Comparison of ENCODE assay signal across 8 mouse cellular contexts in the genomic region with DNA sequence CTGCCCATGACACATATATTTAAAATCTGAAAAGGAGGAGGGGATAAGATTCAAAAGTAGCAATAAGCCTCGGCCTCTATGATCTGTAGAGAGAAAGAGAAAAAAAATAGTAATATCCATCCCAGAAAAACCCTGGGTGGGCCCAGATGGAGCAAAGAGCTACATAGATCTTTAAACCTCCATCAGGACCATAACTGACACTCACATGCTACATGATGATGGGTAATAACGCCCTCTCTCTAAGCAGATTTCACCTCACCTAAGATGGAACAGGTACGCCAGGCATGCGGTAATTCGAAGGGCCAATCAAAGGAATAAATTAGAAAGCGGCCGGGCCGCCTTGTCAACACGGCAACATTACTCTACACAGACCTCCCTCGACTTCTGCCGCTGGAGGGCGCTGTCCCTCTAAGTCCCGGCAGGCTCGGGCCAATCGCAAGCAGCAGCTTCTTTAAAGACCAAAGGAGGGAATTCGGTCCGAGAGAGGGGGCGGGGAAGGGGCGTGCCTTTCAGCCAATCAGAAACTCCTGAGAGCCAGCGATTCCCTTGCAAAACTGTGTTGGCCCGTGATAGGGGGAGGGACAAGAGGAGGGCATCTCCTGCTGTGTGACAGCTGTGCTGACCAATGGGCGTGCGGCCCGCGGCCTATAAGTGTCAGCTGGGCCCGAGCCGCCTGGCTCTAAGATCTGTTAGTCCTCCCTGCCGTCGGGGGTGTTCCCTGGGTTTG. TPM values are rescaled to one million over a fixed set of nuclear protein-coding genes. Genes with fewer than 3 reads are reported as not detected.
DNase-seq lines count a peak whose midpoint lies in the region; ATAC-seq and TF ChIP-seq lines count a peak whose summit lies in the region.

A gene (plus strand): TSS at position 675 of the 727 bp plus-strand sequence.

- peak within 1 kb of the TSS; percentile 61 for H3K4me2 ChIP-seq in embryonic facial prominence, embryonic 15.5 days (replicated peaks)
- peak within 1 kb of the TSS; percentile 66 for H3K4me2 ChIP-seq in kidney, embryonic 14.5 days (replicated peaks; ENCODE audit: low read depth, low read length)
- peak within 1 kb of the TSS; percentile 77 for H3K4me2 ChIP-seq in limb, embryonic 15.5 days

- 5% methylated on average over 29 of the region's 29 CpGs for WGBS in bone marrow, adult 2 months
- WGBS in embryonic facial prominence, embryonic 15.5 days: 3% methylated on average over 29 of the region's 29 CpGs
- WGBS in kidney, embryonic 14.5 days: 2% methylated on average over 29 of the region's 29 CpGs
- WGBS in limb, embryonic 15.5 days: 3% methylated on average over 29 of the region's 29 CpGs

- 0 out of 2 replicates have a peak, but pooled peaks have one; percentile 23 for TF ChIP-seq POLR2A in bone marrow, adult 2 months (IDR thresholded peaks at IDR 0.05; ENCODE audit: borderline replicate concordance, control insufficient read depth, low read depth, low read length)

- peak; percentile 98 for DNase-seq in 416B (ENCODE audit: low read depth)
- DNase-seq in heart, adult 9 months (ENCODE audit: low spot score in 2 of 2): peak; percentile 98
- peak; percentile 92 to 95 for DNase-seq in spleen, postnatal 4 days (ENCODE audit: low spot score in 2 of 2)

- H3K9me3 ChIP-seq in embryonic facial prominence, embryonic 15.5 days (replicated peaks): no peaks in the 10 kb centered on the region
- no peaks in the 10 kb centered on the region for H3K9me3 ChIP-seq in kidney, embryonic 14.5 days (ENCODE audit: control insufficient read depth, low read length)
- no peaks in the 10 kb centered on the region for H3K9me3 ChIP-seq in limb, embryonic 15.5 days

- no peaks in the 10 kb centered on the region; the same call in 1 of the 2 replicates for H3K4me1 ChIP-seq in bone marrow, adult 2 months (ENCODE audit: control insufficient read depth, insufficient read depth, low read length)
- peaks cover 22% of the 10 kb centered on the region for H3K4me1 ChIP-seq in embryonic facial prominence, embryonic 15.5 days
- peaks cover 8% of the 10 kb centered on the region for H3K4me1 ChIP-seq in kidney, embryonic 14.5 days (ENCODE audit: control insufficient read depth, insufficient read depth, low read length)
- H3K4me1 ChIP-seq in limb, embryonic 15.5 days: peaks cover 29% of the 10 kb centered on the region

- peak; percentile 72 for TF ChIP-seq CTCF in bone marrow, adult 2 months (IDR thresholded peaks at IDR 0.05; ENCODE audit: control insufficient read depth, insufficient read depth, low read length)

- H3K27ac ChIP-seq in bone marrow, adult 2 months (ENCODE audit: control insufficient read depth, insufficient read depth, low read depth, low read length, poor library complexity): no peak within 1 kb of the TSS
- H3K27ac ChIP-seq in embryonic facial prominence, embryonic 15.5 days (replicated peaks): no peak within 1 kb of the TSS
- H3K27ac ChIP-seq in kidney, embryonic 14.5 days (ENCODE audit: low read depth, low read length): no peak within 1 kb of the TSS
- H3K27ac ChIP-seq in limb, embryonic 15.5 days: no peak within 1 kb of the TSS

- H3K9ac ChIP-seq in embryonic facial prominence, embryonic 15.5 days: peak within 1 kb of the TSS; percentile 16
- H3K9ac ChIP-seq in kidney, embryonic 14.5 days (ENCODE audit: low read depth, low read length): peak within 1 kb of the TSS; percentile 48
- H3K9ac ChIP-seq in limb, embryonic 15.5 days: 0 out of 2 replicates have a peak within 1 kb of the TSS, but pooled peaks have one; percentile 37

- peak; percentile 97 for ATAC-seq in embryonic facial prominence, embryonic 15.5 days (ENCODE audit: insufficient number of reproducible peaks, low FRiP score, low TSS enrichment, low read depth)
- ATAC-seq in kidney, embryonic 14.5 days (ENCODE audit: low FRiP score, low TSS enrichment): peak; percentile 96
- ATAC-seq in limb, embryonic 15.5 days (ENCODE audit: insufficient number of reproducible peaks, low FRiP score, low TSS enrichment, low read depth): peak; percentile 97
- peak; percentile 94 for ATAC-seq in monocyte, adult 5-6 weeks (replicated peaks; ENCODE audit: insufficient number of reproducible peaks, low FRiP score, low TSS enrichment, poor library complexity, severe bottlenecking)

- H3K4me3 ChIP-seq in bone marrow, adult 2 months (replicated peaks; ENCODE audit: control insufficient read depth, low read depth, low read length): peak within 1 kb of the TSS; percentile 35
- peak within 1 kb of the TSS; percentile 45 for H3K4me3 ChIP-seq in embryonic facial prominence, embryonic 15.5 days (replicated peaks)
- peak within 1 kb of the TSS; percentile 47 for H3K4me3 ChIP-seq in kidney, embryonic 14.5 days (ENCODE audit: low read length)
- peak within 1 kb of the TSS; percentile 47 for H3K4me3 ChIP-seq in limb, embryonic 15.5 days

- H3K36me3 ChIP-seq in embryonic facial prominence, embryonic 15.5 days: no peaks in the 10 kb centered on the region
- H3K36me3 ChIP-seq in kidney, embryonic 14.5 days (ENCODE audit: control insufficient read depth, insufficient read depth, low read length): no peaks in the 10 kb centered on the region
- no peaks in the 10 kb centered on the region for H3K36me3 ChIP-seq in limb, embryonic 15.5 days

- H3K27me3 ChIP-seq in embryonic facial prominence, embryonic 15.5 days: peaks cover 34% of the 10 kb centered on the region
- peaks cover 28% of the 10 kb centered on the region for H3K27me3 ChIP-seq in kidney, embryonic 14.5 days (ENCODE audit: control insufficient read depth, insufficient read depth, low read length)
- peaks cover 41% of the 10 kb centered on the region for H3K27me3 ChIP-seq in limb, embryonic 15.5 days

RNA-seq across cellular contexts. Expression of the gene that starts here (rescaled TPM):
- not detected in 2 replicates for polyA plus RNA-seq in bone marrow, adult 2 months (2011; ENCODE audit: insufficient read depth, insufficient read length, low replicate concordance, missing spikeins)
- polyA plus RNA-seq in embryonic facial prominence, embryonic 15.5 days (2015; fragmentation: Nextera tagmentation; extraction: Ambion mirVana): 9.7 and 11.2 TPM in 2 replicates
- 0.35 and 0.94 TPM in 2 replicates for polyA plus RNA-seq in kidney, embryonic 14.5 days (2014; fragmentation: Nextera tagmentation; extraction: Ambion mirVana)
- polyA plus RNA-seq in limb, embryonic 15.5 days (2015; fragmentation: Nextera tagmentation; extraction: Ambion mirVana): 11.8 and 12.6 TPM in 2 replicates
- total RNA-seq in monocyte, adult 5-6 weeks (2017): not detected in 3 replicates

Comparison
In these comparisons a context has a peak if more than half of its experiments do, and no peak if none do; other contexts are left out.
1. Peak in ATAC-seq, H3K4me3 ChIP-seq, H3K9ac ChIP-seq and H3K4me2 ChIP-seq in kidney, embryonic 14.5 days; RNA of the gene not detected or under 1 TPM.
2. Peak in ATAC-seq in monocyte, adult 5-6 weeks; RNA of the gene not detected or under 1 TPM.